Mouse (Mus musculus) ovary, adult 10 weeks (tissue): Measurements from ENCODE around the gene Mrgbp. TPM values are rescaled to one million over a fixed set of nuclear protein-coding genes. Genes with fewer than 3 reads are reported as not detected.

Experiments used
- polyA plus RNA-seq: library from polyadenylated mRNA; stranded (reverse); fragments of 350-450 nt; fragmentation: Illumina TruSeq; extraction: RNeasy Lipid Tissue Mini Kit (QIAGEN cat#74804); gene quantifications from one replicate; pipeline ENCODE4 v1.2.3, GENCODE M21; 2014

Gene Mrgbp
- polyA plus RNA-seq, result 20.0 TPM

DNA sequence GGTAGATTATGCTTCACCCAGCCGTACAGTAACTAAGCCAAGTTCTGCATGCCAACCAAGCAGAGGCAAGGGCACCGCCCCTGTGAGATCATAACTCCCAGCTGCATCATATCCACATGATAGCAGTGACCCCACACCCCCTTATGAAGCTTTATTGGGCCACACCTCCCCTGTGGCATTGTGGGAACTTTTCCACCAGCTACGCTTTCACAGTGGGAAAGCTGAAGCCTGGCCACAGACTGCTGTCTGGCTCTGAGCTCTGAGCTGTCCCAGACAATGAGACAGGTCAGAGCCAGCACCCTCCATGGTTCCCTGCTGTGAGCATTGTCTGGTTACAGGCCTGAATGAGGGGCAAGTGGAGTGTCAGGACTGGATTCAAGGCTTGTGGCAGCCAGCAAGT is at the start of gene Mrgbp:
TSS of gene Mrgbp (plus strand) at position 303 of the 400 bp plus-strand sequence.

GRCm38 (mm10) chr2:180589123-180589831 is 8.2 kb downstream of the Mrgbp start, which contains the start of gene Ogfr:
Ogfr (plus strand) TSS chr2:180589245.

GRCm38 (mm10) chr2:180597490-180597889 is 16.4 kb downstream of the Mrgbp start, which contains the start of gene Col9a3:
Col9a3 (plus strand) TSS chr2:180597790.

Other genes starting within 250 kb of the Mrgbp start
- gene Gata5, start 246.6 kb upstream of the Mrgbp start, polyA plus RNA-seq, result 0.17 TPM
- gene Slco4a1, start 125.1 kb upstream of the Mrgbp start, polyA plus RNA-seq, result not detected
- gene Ntsr1, start 81.3 kb upstream of the Mrgbp start, polyA plus RNA-seq, result not detected
- gene Ogfr, start 7.9 kb downstream of the Mrgbp start, polyA plus RNA-seq, result 19.6 TPM
- 0.20 TPM for gene Col9a3, start 16.5 kb downstream of the Mrgbp start, polyA plus RNA-seq
- 0.71 TPM for gene Tcfl5, start 61.4 kb downstream of the Mrgbp start, polyA plus RNA-seq
- 20.8 TPM for gene Dido1, start 128.7 kb downstream of the Mrgbp start, polyA plus RNA-seq
- 64.2 TPM for gene Gid8, start 128.8 kb downstream of the Mrgbp start, polyA plus RNA-seq
- 0.51 TPM for gene Slc17a9, start 144.0 kb downstream of the Mrgbp start, polyA plus RNA-seq
- gene Bhlhe23, start 195.6 kb downstream of the Mrgbp start, polyA plus RNA-seq, result not detected